In genomic region chr12:10473986-10474385, GRCm38 (mm10) we compare ENCODE assay signal across 17 mouse cellular contexts.
DNase-seq lines count a peak whose midpoint lies in the region; ATAC-seq lines count a peak whose summit lies in the region.
"Had no signal": no experiment of that assay in that cellular context is flagged by ENCODE, and none has a peak within 500 bp of the region (broad histone marks: within the 10 kb centered on the region; RNA-seq: fewer than 3 reads in every experiment).

No protein-coding gene starts in this region.

- H3K36me3 ChIP-seq in kidney, embryonic 16.5 days (ENCODE audit: insufficient read depth, low read length), result no peaks in the 10 kb centered on the region
- H3K36me3 ChIP-seq: embryonic facial prominence, embryonic 13.5 days; forebrain, embryonic 12.5 days; intestine, embryonic 15.5 days; limb, embryonic 15.5 days had no signal

- no peaks in the 10 kb centered on the region for H3K9me3 ChIP-seq in kidney, embryonic 16.5 days (ENCODE audit: low read length)
- H3K9me3 ChIP-seq: embryonic facial prominence, embryonic 13.5 days; forebrain, embryonic 12.5 days; intestine, embryonic 15.5 days; limb, embryonic 15.5 days had no signal

- WGBS in kidney, embryonic 16.5 days, result 84% methylated on average over 1 of the region's 1 CpGs

- H3K9ac ChIP-seq in kidney, embryonic 16.5 days (replicated peaks; ENCODE audit: low read length), result no peak overlapping the region
- H3K9ac ChIP-seq: embryonic facial prominence, embryonic 13.5 days; forebrain, embryonic 12.5 days; intestine, embryonic 15.5 days; limb, embryonic 15.5 days had no signal

- intact Hi-C loops in heart, postnatal 10 days (cut with DNase I), result no loop called here

- no peak overlapping the region for H3K4me2 ChIP-seq in kidney, embryonic 16.5 days (replicated peaks; ENCODE audit: low read depth, low read length)
- H3K4me2 ChIP-seq: embryonic facial prominence, embryonic 13.5 days; forebrain, embryonic 12.5 days; intestine, embryonic 15.5 days; limb, embryonic 15.5 days had no signal

- H3K4me3 ChIP-seq in kidney, embryonic 16.5 days (ENCODE audit: low read length), result no peak overlapping the region
- H3K4me3 ChIP-seq: embryonic facial prominence, embryonic 13.5 days; forebrain, embryonic 12.5 days; intestine, embryonic 15.5 days; left cerebral cortex, adult 2 months; limb, embryonic 15.5 days had no signal

- ATAC-seq in frontal cortex, adult (ENCODE audit: low TSS enrichment), result no peak
- ATAC-seq in kidney, embryonic 16.5 days (ENCODE audit: low FRiP score, low TSS enrichment), result no peak
- ATAC-seq: intestine, embryonic 15.5 days had no signal

- H3K4me1 ChIP-seq in kidney, embryonic 16.5 days (ENCODE audit: insufficient read depth, low read length), result no peaks in the 10 kb centered on the region
- H3K4me1 ChIP-seq: forebrain, embryonic 12.5 days; intestine, embryonic 15.5 days; limb, embryonic 15.5 days had no signal

- DNase-seq in embryo, embryonic 10 days (ENCODE audit: low spot score), result peak; percentile 11
- DNase-seq in embryo, embryonic 9.5 days (ENCODE audit: extremely low spot score), result no peak
- DNase-seq in layer of hippocampus, adult 18-20 months (ENCODE audit: low spot score in 2 of 2), result peak; percentile 0 to 16
- no peak for DNase-seq in layer of hippocampus, adult 8-10 months (ENCODE audit: low spot score in 2 of 2)
- DNase-seq in adipocyte (ENCODE audit: low spot score), result peak; percentile 26
- DNase-seq in heart, postnatal 10 days, result peak; percentile 26 to 31
- DNase-seq: adrenal gland, adult 8-10 months; cerebellum, adult 9-11 months; kidney, postnatal 25 days; midbrain, embryonic 14.5 days had no signal

- H3K27me3 ChIP-seq in kidney, embryonic 16.5 days (ENCODE audit: insufficient read depth, low read length), result no peaks in the 10 kb centered on the region
- H3K27me3 ChIP-seq: embryonic facial prominence, embryonic 13.5 days; forebrain, embryonic 12.5 days; intestine, embryonic 15.5 days; limb, embryonic 15.5 days had no signal

- H3K27ac ChIP-seq in kidney, embryonic 16.5 days (ENCODE audit: low read length), result no peak overlapping the region
- H3K27ac ChIP-seq: embryonic facial prominence, embryonic 13.5 days; forebrain, embryonic 12.5 days; intestine, embryonic 15.5 days; left cerebral cortex, adult 2 months; limb, embryonic 15.5 days had no signal

Comparison
In these comparisons a context has a peak if more than half of its experiments do, and no peak if none do; other contexts are left out.
1. DNase-seq: peak in embryo, embryonic 10 days (single experiment), layer of hippocampus, adult 18-20 months (2 of 2), adipocyte (single experiment) and heart, postnatal 10 days (2 of 2); none in embryo, embryonic 9.5 days (single experiment) and layer of hippocampus, adult 8-10 months (0 of 2).